12 mouse cellular contexts compared by ENCODE assay signal in the genomic region with DNA sequence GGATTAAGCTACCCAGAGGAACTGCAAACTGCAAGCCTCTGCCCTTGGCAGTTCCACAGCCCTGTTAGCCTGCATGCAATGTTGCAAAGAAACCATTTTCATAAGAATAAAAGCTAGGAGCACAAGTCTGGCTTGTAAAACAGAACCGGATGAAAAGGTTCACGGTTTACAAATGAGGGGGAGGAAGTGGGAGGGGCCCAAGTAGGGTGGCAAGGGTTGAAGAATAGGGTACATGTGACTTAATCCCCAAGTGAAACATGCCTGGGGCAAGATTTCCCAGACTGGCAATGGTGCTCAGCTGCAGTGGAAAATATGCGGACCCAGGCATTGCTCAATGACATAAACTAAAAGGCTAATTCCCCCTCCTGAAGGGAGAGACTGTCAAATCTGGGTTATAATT. TPM values are rescaled to one million over a fixed set of nuclear protein-coding genes. Genes with fewer than 3 reads are reported as not detected.
DNase-seq lines count a peak whose midpoint lies in the region; ATAC-seq and TF ChIP-seq lines count a peak whose summit lies in the region.
"Had no signal": no experiment of that assay in that cellular context is flagged by ENCODE, and none has a peak within 500 bp of the region (broad histone marks: within the 10 kb centered on the region; RNA-seq: fewer than 3 reads in every experiment).

No protein-coding gene starts in this region.

- H3K27ac ChIP-seq in heart, postnatal 0 days (ENCODE audit: low read depth), result peak overlapping the region; percentile 59
- peak overlapping the region; percentile 15; the same call in 1 of the 2 replicates for H3K27ac ChIP-seq in ES-E14 (ENCODE audit: insufficient read depth, low read depth, low read length, poor library complexity, severe bottlenecking)
- H3K27ac ChIP-seq: limb, embryonic 13.5 days had no signal

- H3K9ac ChIP-seq in heart, postnatal 0 days (replicated peaks; ENCODE audit: low read depth, low read length), result no peak overlapping the region; the same call in 1 of the 2 replicates
- no peak overlapping the region for H3K9ac ChIP-seq in ES-E14 (ENCODE audit: insufficient read depth, low read depth, low read length, poor library complexity, severe bottlenecking)
- H3K9ac ChIP-seq: limb, embryonic 13.5 days had no signal

- TF ChIP-seq EP300 in heart, postnatal 0 days (IDR thresholded peaks at IDR 0.05; ENCODE audit: low read depth), result no peak

- intact Hi-C loops in heart, postnatal 10 days (cut with DNase I), result no loop called here
- intact Hi-C loops in left cerebral cortex, postnatal 25 days (cut with DNase I), result no loop called here

- 0 out of 2 replicates have a peak overlapping the region, but pooled peaks have one; percentile 35 for H3K4me2 ChIP-seq in heart, postnatal 0 days (ENCODE audit: low read depth, low read length)
- H3K4me2 ChIP-seq: limb, embryonic 13.5 days had no signal

- no peak for ATAC-seq in heart, postnatal 0 days (ENCODE audit: insufficient read depth, low read depth)
- ATAC-seq: activated CD4-positive, CD25-positive, alpha-beta regulatory T cell, adult 4 months had no signal

- TF ChIP-seq CTCF in heart, postnatal 0 days (IDR thresholded peaks at IDR 0.05; ENCODE audit: low read depth), result no peak

- no peak for DNase-seq in heart, postnatal 0 days (ENCODE audit: low spot score)
- no peak for DNase-seq in heart, postnatal 10 days
- peak; percentile 34 for DNase-seq in 3T3-L1 (ENCODE audit: low read depth, low spot score)
- DNase-seq in ES-E14 (ENCODE audit: low read depth, low spot score), result peak; percentile 35
- peak; percentile 9 to 22 for DNase-seq in kidney, adult 8-10 months
- no peak for DNase-seq in left cerebral cortex, postnatal 25 days (ENCODE audit: low spot score in 2 of 2)
- DNase-seq in spleen, adult 18-20 months, result no peak
- DNase-seq: gastrocnemius, postnatal 25 days had no signal

- H3K4me1 ChIP-seq in heart, postnatal 0 days (ENCODE audit: control insufficient read depth, insufficient read depth), result peaks cover 48% of the 10 kb centered on the region
- H3K4me1 ChIP-seq in ES-E14 (ENCODE audit: control insufficient read depth in 2 of 2, insufficient read depth in 2 of 2, low read length in 2 of 2, poor library complexity in 1 of 2), result peaks cover 0 to 17% of the 10 kb centered on the region in 2 experiments; a peak in 2 of 4 replicates

- H3K27me3 ChIP-seq in heart, postnatal 0 days (ENCODE audit: control insufficient read depth, insufficient read depth, low read length), result no peaks in the 10 kb centered on the region
- H3K27me3 ChIP-seq: limb, embryonic 13.5 days had no signal

- 26% methylated on average over 3 of the region's 3 CpGs for WGBS in heart, postnatal 0 days

- H3K36me3 ChIP-seq in heart, postnatal 0 days (replicated peaks; ENCODE audit: control insufficient read depth, insufficient read depth, low read length), result peaks cover 6% of the 10 kb centered on the region; the same call in 1 of the 2 replicates
- H3K36me3 ChIP-seq in ES-E14 (ENCODE audit: control insufficient read depth, insufficient read depth, low read length, poor library complexity, severe bottlenecking), result no peaks in the 10 kb centered on the region
- H3K36me3 ChIP-seq: limb, embryonic 13.5 days had no signal

- in situ Hi-C loops in ES-E14 (cut with MboI; ENCODE audit: low sequenced_read_pairs in 2 of 2, unreplicated experiment in 2 of 2), result no loop called here

- H3K9me3 ChIP-seq in heart, postnatal 0 days (replicated peaks; ENCODE audit: control insufficient read depth, low read length), result no peaks in the 10 kb centered on the region
- no peaks in the 10 kb centered on the region for H3K9me3 ChIP-seq in ES-E14 (ENCODE audit: control insufficient read depth, insufficient read depth, low read depth, low read length)
- H3K9me3 ChIP-seq: limb, embryonic 13.5 days had no signal

- H3K4me3 ChIP-seq in heart, postnatal 0 days (ENCODE audit: low read depth, low read length), result no peak overlapping the region
- H3K4me3 ChIP-seq in ES-E14 (ENCODE audit: insufficient read depth in 1 of 2, low read depth in 1 of 2, low read length in 2 of 2, poor library complexity in 1 of 2, severe bottlenecking in 1 of 2), result no peak overlapping the region
- H3K4me3 ChIP-seq: limb, embryonic 13.5 days; myocyte had no signal

TF ChIP-seq in ES-E14, 5 proteins besides CTCF, POLR2A, EP300 and RAD21:
- TF ChIP-seq MAFK (IDR thresholded peaks at IDR 0.05; ENCODE audit: insufficient read depth, low read depth, low read length), result no peak
- no peak for TF ChIP-seq ZNF384 (IDR thresholded peaks at IDR 0.05; ENCODE audit: low read depth, low read length)
- TF ChIP-seq HCFC1 (IDR thresholded peaks at IDR 0.05; ENCODE audit: borderline replicate concordance, insufficient read depth, low read length), result no peak
- TF ChIP-seq ZC3H11A (IDR thresholded peaks at IDR 0.05; ENCODE audit: borderline replicate concordance, low read depth, low read length), result no peak
- no peak for TF ChIP-seq CHD2 (IDR thresholded peaks at IDR 0.05; ENCODE audit: low read depth, low read length)

RNA-seq across cellular contexts. Expression of a gene that starts 34.6 kb away (rescaled TPM):
- total RNA-seq in heart, postnatal 0 days (2014; rRNA removed; ENCODE audit: low replicate concordance), result 317 and 396 TPM in 2 replicates
- polyA plus RNA-seq in heart, postnatal 0 days (2015; fragmentation: Nextera tagmentation; extraction: Ambion mirVana), result 48.2 and 61.4 TPM in 2 replicates
- total RNA-seq in heart, postnatal 10 days (2021), result 100 to 1,000 TPM; 767 to 773 TPM
- total RNA-seq in ES-E14 (2012; rRNA removed), result 7.0 and 8.1 TPM in 2 replicates
- total RNA-seq in left cerebral cortex, postnatal 25 days (2021), result 100 to 1,000 TPM; 170 to 177 TPM
- total RNA-seq: common myeloid progenitor, adult 5-6 weeks had no signal
- polyA plus RNA-seq: activated CD4-positive, CD25-positive, alpha-beta regulatory T cell, adult 4 months; myocyte had no signal

Comparison
In these comparisons a context has a peak if more than half of its experiments do, and no peak if none do; other contexts are left out.
1. DNase-seq: peak in 3T3-L1 (single experiment), ES-E14 (single experiment) and kidney, adult 8-10 months (2 of 2); none in heart, postnatal 0 days (single experiment), heart, postnatal 10 days (0 of 2), left cerebral cortex, postnatal 25 days (0 of 2) and spleen, adult 18-20 months (0 of 2).
2. RNA of a gene that starts 34.6 kb away (total RNA-seq): 767 to 773 TPM in heart, postnatal 10 days, 317 to 396 TPM in heart, postnatal 0 days and 170 to 177 TPM in left cerebral cortex, postnatal 25 days; 7.0 to 8.1 TPM in ES-E14; every median in the first group is over 10 times any median in the second.